Mouse (Mus musculus): ENCODE measurements around the gene Tex48.

GRCm38 (mm10) chr4:63559127-63559697 lies 63.0 kb downstream of the Tex48 start:
- no peak for TF ChIP-seq CTCF (IDR thresholded peaks at IDR 0.05 in 2 of 3, conservative IDR thresholded peaks at IDR 0.05 in 1 of 3; ENCODE audit: control insufficient read depth in 1 of 3, insufficient read depth in 1 of 3, low read depth in 2 of 3, low read length in 3 of 3, poor library complexity in 1 of 3, severe bottlenecking in 1 of 3)
- TF ChIP-seq POLR2A (IDR thresholded peaks at IDR 0.05; ENCODE audit: control insufficient read depth in 1 of 2, insufficient read depth in 1 of 2, low read depth in 1 of 2, low read length in 2 of 2, poor library complexity in 1 of 2): no peak
- no peak for TF ChIP-seq MAFK (IDR thresholded peaks at IDR 0.05; ENCODE audit: borderline replicate concordance, low read depth, low read length)

Data from MEL (cell line).